Mouse (Mus musculus) neutrophil, adult 65 days (primary cell): ENCODE data around the gene Tfeb. TPM values are rescaled to one million over a fixed set of nuclear protein-coding genes. Genes with fewer than 3 reads are reported as not detected.

Source experiments
- total RNA-seq: library from RNA; stranded (reverse); gene quantifications from 2 replicates; pipeline ENCODE4 v1.2.4, GENCODE M21; 2023

Tfeb gene
- total RNA-seq: 87.1 and 123 TPM in 2 replicates

GRCm38 (mm10) chr17:47736856-47737255 is at the start of gene Tfeb:
Gene Tfeb, plus strand, starts transcription at chr17:47737030.

GRCm38 (mm10) chr17:47688344-47688607 is 48.6 kb upstream of the Tfeb start, which contains the start of gene Tomm6:
Gene Tomm6, minus strand, starts transcription at chr17:47688386.

DNA sequence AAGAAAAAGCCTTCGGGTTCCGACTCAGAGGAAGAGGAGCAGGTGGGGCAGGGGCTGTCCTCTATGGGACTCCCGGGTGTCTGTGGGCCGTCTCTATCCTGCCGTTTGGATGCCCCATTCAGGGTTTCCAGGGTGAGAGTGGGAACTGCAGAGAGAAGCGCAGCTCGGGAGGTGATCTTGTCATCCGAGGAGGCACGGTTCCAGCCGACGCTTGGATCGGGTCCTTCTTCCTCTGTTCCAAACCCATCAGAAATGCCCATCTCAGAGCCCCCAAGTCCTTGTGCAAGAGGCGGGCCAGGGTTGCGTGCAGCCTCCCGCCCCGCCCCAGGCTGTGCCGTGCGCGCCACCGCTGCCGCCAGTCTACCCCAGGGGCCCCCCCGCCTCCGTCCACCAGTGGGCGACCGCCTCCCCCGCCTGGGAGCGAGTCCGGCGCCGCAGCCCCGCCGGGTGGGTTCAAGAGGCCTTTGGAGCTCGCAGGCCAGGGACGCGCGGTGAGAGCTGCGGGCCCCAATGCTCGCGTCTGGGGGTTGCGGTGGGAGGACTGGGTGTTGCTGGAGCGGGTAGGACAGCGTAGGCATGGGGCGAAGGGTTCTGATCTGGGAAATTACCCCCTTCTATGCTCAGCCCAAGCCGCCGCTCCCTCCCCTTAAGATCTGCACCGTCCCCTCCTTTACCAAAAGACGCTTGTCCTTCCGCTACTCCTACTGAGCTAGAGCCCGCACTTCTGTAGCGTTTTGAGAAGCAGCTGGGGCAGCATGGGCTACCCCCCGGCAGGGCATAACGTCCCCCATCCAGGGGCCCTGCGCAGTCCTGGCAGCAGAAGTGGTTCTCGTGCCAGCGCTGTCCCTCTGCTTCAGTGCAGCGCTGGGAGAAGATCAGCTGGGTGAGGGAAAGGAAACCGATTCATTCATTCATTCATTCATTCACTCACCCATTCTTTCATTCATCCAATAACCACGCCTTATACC is 47.9 kb upstream of the Tfeb start, which contains the start of gene Frs3:
Gene Frs3, plus strand, starts transcription at position 423 of the 968 bp plus-strand sequence.

DNA sequence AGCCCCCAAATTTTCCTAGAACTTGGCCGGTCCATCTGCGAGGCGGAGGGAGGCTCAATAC is 42.6 kb upstream of the Tfeb start, which contains the start of gene Gm21981:
Gene Gm21981, minus strand, starts transcription at position 14 of the 61 bp plus-strand sequence.

DNA sequence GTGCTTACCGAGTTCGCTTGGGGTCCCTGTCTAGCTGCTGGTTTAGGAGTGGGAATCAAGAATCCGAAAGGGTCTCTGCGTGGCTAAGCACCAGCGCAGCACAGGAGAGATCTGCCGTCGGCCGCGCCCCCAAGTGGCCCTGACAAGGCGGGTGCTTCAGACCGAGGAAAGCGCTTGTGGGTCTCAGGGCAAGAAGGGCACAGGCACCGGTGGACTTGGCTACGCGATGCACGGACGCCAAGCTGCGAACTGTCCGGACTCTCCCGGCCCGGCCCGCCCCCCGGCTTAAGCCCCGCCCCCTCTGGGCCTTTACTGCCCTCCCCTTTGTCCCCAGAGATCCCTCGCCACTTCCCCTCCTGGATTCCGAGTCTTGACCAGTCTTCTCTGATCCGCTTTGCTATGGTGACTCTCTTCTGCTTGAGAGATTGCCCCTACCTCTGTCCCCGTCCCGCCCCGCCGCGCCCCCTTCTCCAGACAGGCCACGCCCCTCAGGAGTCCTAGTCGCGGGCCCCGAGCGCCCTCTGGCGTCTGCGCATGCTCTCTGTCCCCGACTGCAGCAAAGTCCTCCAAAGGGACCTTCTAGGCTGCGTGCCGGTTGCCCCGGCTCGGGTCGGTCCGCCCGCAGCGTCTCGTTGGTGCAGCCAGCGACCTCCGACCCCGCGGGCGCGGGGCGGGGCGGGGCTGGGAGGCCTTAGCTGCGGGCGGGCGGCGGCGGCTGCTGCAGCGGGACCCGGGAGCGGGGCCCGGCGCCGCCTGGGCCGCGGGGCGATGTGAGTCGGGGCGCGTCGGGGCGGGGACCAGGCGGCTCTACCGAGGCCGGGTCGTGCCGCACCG is 42.1 kb upstream of the Tfeb start, which contains the start of gene Prickle4:
Gene Prickle4, minus strand, starts transcription at position 234 of the 834 bp plus-strand sequence.

GRCm38 (mm10) chr17:47726566-47726965 is 10.3 kb upstream of the Tfeb start, which contains the start of gene Pgc:
Gene Pgc, plus strand, starts transcription at chr17:47726842.

GRCm38 (mm10) chr17:47834482-47834767 is 97.6 kb downstream of the Tfeb start, which contains the start of gene Mdfi:
Gene Mdfi, minus strand, starts transcription at chr17:47834691.

Other genes with a start within 250 kb of the Tfeb start
- gene Taf8, start 234.7 kb upstream of the Tfeb start, total RNA-seq: 38.8 and 61.1 TPM in 2 replicates
- 431 and 513 TPM in 2 replicates for gene Ccnd3, start 232.0 kb upstream of the Tfeb start, total RNA-seq
- gene Bysl, start 125.5 kb upstream of the Tfeb start, total RNA-seq: 7.3 and 8.3 TPM in 2 replicates
- 70.7 and 108 TPM in 2 replicates for gene Med20, start 125.4 kb upstream of the Tfeb start, total RNA-seq
- 13.1 and 28.9 TPM in 2 replicates for gene Gm20517, start 125.4 kb upstream of the Tfeb start, total RNA-seq
- 8.6 and 19.5 TPM in 2 replicates for gene Usp49, start 106.3 kb upstream of the Tfeb start, total RNA-seq
- gene Tomm6, start 48.6 kb upstream of the Tfeb start, total RNA-seq: 136 and 149 TPM in 2 replicates
- 0.79 TPM in 1 of 2 replicates, not detected in the other for gene Frs3, start 48.0 kb upstream of the Tfeb start, total RNA-seq
- 0.41 TPM in 1 of 2 replicates, not detected in the other for gene Gm21981, start 42.6 kb upstream of the Tfeb start, total RNA-seq
- gene Prickle4, start 42.3 kb upstream of the Tfeb start, total RNA-seq: not detected in 2 replicates
- not detected in 2 replicates for gene Pgc, start 10.2 kb upstream of the Tfeb start, total RNA-seq
- gene Mdfi, start 97.7 kb downstream of the Tfeb start, total RNA-seq: not detected in 2 replicates
- 7.4 and 11.3 TPM in 2 replicates for gene Foxp4, start 187.6 kb downstream of the Tfeb start, total RNA-seq